Mouse (Mus musculus) brain, embryonic 14.5 days (tissue): ENCODE results near the gene Serpina3i.

Experiments used
- CTCF ChIP-seq: fragments of 200-500 bp; IDR thresholded peaks from 2 replicates; pipeline ENCODE4 v1.5.1; 2012; ENCODE audit warnings: inconsistent platforms, mild to moderate bottlenecking, moderate library complexity, borderline replicate concordance; ENCODE audit not compliant: insufficient read depth, insufficient read length; ENCODE audit errors: extremely low read depth
- POLR2A ChIP-seq: fragments of 200-500 bp; IDR thresholded peaks from 2 replicates; pipeline ENCODE4 v1.6.1; 2012; ENCODE audit warnings: mild to moderate bottlenecking, inconsistent platforms, borderline replicate concordance; ENCODE audit not compliant: poor library complexity, insufficient read depth, insufficient read length, severe bottlenecking; ENCODE audit errors: extremely low read depth

- TF ChIP-seq POLR2A = no peak
- TF ChIP-seq CTCF = no peak
These were observed 3.5 kb downstream of the Serpina3i start for GRCm38 (mm10) chr12:104266374-104266773.
